Mouse (Mus musculus): ENCODE measurements around the gene Ptprn. TPM values are rescaled to one million over a fixed set of nuclear protein-coding genes. Genes with fewer than 3 reads are reported as not detected.
"Not testable (repeated sequence)": the region's sequence is repeated elsewhere in the genome, so short reads cannot be mapped to it uniquely, and the experiment has no call there.

Gene Ptprn
- total RNA-seq, 2 experiments from 2014 or later, result not detected

GRCm38 (mm10) chr1:75248041-75248772, 16.1 kb downstream of the Ptprn start:
- intact Hi-C loops (cut with DNase I), result no loop called here
- TF ChIP-seq CTCF (IDR thresholded peaks at IDR 0.05), result no peak
- DNase-seq, result peak; percentile 70
- peak overlapping the region; percentile 83 for H3K27ac ChIP-seq
- peak overlapping the region; percentile 33 for H3K4me3 ChIP-seq

- no peak for TF ChIP-seq CTCF (IDR thresholded peaks at IDR 0.05)
- DNase-seq, result peak; percentile 43
- Histone ChIP-seq H3K27ac (peak overlapping the region; percentile 83), H3K4me3 (peak overlapping the region; percentile 33)
- intact Hi-C loops (cut with DNase I), result no loop called here
These were observed 17.0 kb downstream of the Ptprn start for GRCm38 (mm10) chr1:75247071-75247930.

DNA sequence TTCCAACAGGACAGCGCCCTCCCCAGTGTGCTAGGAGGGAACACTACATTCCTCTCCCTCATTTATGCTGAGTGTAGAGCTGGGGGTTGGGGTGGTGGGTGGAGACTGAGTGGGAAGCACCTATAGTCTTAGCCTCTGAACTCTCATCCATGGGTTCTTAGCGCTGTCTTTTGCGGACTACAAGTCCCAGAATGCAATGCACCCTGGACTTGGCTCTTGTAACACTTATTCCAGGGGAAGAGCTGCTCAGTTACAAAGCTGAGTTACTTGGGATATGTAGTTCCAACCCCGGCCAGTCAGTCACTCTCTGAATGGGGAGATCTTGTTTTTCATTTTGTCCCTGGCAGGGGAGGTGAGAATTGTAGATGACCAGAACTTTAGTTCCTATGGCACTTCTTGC, 19.5 kb downstream of the Ptprn start:
- H3K27ac ChIP-seq, result no peak overlapping the region
- intact Hi-C loops (cut with DNase I), result no loop called here
- no peak overlapping the region for H3K4me3 ChIP-seq
- DNase-seq, result peak; percentile 52
- no peak for TF ChIP-seq CTCF (IDR thresholded peaks at IDR 0.05)

DNA sequence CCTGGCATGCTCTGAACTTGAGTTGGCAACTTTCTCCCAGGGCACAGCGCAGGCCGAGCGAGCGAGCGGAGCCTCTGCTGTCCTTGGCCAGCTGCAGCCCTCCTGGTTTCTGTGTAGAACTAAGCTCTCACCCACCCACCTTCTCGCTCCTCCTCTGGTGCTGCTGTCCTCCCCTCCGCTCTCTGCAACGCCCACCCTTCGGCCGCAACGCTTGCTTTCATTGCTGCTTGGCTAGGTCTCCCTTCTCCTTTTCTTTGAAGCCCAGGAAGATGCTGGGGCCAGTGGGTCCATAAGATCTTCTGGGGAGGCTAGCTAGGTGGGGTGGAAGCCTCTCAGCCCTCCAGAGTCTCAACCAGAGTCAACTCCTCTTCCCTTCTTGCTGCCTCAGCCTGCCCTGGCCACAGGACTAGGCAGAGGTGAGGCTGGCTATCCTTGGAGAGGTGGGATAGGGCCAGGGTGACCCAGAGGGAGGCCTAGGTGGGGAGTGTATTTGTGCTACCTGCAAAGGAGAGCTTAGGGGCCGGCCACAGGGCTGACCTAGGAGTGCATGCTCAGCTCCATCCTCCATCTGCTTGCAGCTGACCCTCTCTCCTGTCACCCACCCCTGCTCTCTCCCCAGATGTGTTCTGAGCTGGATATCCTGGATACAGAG, 20.0 kb downstream of the Ptprn start:
- intact Hi-C loops (cut with DNase I), result no loop called here
- no peak for DNase-seq
- Histone ChIP-seq H3K27ac (no peak overlapping the region), H3K4me3 (no peak overlapping the region)
- TF ChIP-seq CTCF (IDR thresholded peaks at IDR 0.05), result no peak

DNA sequence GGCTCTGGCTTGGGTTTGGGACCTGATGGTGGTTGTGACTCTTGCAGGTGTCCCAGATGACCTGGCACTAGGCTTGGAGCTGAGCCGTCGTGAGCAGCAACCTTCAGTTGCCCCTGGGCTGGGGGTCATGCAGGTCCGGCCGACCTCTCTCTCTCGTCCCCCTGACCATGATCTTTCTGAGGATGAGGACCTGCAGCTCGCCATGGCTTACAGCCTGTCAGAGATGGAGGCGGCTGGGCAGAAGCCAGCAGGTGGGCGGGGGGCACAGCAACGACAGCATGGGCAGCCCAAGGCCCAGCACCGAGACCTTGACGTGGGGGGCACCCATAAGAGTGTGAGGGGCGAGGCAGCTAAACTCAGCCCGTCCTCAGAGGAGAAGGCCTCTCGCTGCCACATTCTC, 20.9 kb downstream of the Ptprn start:
- intact Hi-C loops (cut with DNase I), result no loop called here
- no peak overlapping the region for H3K4me3 ChIP-seq
- H3K27ac ChIP-seq, result no peak overlapping the region
- TF ChIP-seq CTCF (IDR thresholded peaks at IDR 0.05), result no peak
- DNase-seq, result no peak

DNA sequence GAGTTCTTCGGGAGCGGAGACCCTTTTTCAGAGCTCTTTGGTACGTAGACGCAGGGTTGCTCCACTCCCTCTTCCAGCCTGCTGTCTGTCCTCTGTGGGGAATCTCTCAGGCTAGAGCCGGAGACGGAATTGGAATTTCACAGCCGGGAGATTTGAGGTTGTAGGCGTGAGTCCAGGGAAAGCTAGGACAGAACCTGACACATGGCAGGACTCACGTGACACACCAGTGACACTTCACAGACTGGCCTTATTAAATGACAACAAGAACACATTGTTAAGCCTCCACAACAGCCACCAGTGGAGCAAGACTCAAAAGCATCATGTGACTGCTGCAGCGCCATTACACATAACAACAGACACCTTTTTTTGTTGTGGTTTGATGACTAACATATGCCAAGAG, 24.7 kb downstream of the Ptprn start:
- intact Hi-C loops (cut with DNase I), result no loop called here

DNA sequence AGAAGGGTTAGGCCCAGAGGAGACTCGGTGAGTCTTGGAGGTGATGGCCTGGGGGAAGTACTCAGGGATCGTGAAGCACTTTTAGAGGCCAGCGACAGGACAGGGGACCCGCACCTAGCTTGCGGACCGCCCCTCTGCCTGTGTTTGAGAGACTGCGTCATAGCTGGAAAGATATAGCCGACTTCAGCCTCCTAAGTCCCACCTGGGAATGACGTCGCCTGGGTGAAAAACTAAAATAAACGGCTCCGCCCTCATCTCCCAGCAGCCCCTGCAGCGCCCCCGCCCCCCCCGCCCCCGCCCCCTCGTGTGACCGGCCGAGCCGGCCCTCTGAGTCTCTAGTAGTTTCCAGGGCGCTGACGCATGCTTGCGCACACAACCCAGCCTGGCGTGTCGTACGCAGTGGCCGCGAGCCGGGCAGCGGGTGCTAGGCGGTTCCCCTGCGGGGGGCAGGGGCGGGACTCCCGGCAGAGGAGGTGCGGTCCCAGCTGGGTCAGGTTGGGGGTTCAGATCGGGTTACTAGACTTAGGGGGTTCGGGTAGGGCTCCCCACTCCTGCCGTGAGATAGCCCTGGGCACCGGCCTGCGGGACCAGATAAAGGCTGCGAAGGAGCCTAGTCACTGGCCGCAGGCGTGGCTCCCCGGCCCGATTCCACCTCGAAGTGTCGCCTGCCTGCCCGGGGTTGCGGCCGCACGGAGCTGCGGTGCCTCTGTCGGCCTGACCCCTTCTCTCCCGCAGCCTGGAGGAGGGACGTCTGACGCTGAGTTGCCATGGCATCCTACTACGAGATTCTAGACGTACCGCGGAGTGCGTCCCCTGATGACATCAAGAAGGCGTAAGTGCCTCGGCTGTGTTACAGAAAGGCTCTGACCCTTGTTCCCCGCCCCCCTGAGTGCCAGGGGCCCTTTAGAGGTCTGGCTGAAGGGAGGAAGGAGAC, 27.9 kb downstream of the Ptprn start, which contains the start of gene Dnajb2:
Dnajb2 (plus strand) TSS at position 290 of the 934 bp plus-strand sequence.
- intact Hi-C loops (cut with DNase I), result loop anchor here (2.0 kb wide), 2 partner anchors 14 to 18 kb away; partner anchors contain the start of gene Tuba4a
- TF ChIP-seq CTCF (IDR thresholded peaks at IDR 0.05), result no peak
- peak within 1 kb of the TSS; percentile 98 for H3K4me3 ChIP-seq
- DNase-seq, result peak; percentile 96
- H3K27ac ChIP-seq, result peak within 1 kb of the TSS; percentile 100

More for the DNA sequence above, 24.7 kb downstream of the Ptprn start:
- Histone ChIP-seq H3K4me3 (no peak overlapping the region), H3K27ac (peak overlapping the region; percentile 38)
- no peak for TF ChIP-seq CTCF (IDR thresholded peaks at IDR 0.05)
- DNase-seq, result no peak

GRCm38 (mm10) chr1:75234606-75235005, 29.7 kb downstream of the Ptprn start:
- peak; percentile 85 for TF ChIP-seq CTCF (IDR thresholded peaks at IDR 0.05)
- intact Hi-C loops (cut with DNase I), result no loop called here
- DNase-seq, result peak; percentile 77
- H3K4me3 ChIP-seq, result peak overlapping the region; percentile 39
- peak overlapping the region; percentile 100 for H3K27ac ChIP-seq

DNA sequence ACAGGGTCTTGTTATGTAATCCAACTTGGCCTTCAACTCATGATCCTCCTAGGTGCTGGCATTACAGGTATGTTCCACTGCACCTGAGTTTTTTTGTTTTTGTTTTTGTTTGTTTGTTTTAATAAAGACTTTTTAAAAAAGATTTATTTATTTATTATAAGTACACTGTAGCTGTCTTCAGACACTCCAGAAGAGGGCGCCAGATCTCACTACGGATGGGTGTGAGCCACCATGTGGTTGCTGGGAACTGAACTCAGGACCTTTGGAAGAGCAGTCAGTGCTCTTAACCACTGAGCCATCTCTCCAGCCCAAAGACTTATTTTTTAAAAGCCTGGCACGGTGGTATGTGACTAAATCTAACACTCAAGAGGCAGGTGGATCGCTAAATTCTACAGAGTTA, 31.8 kb downstream of the Ptprn start:
- DNase-seq; H3K27ac ChIP-seq; H3K4me3 ChIP-seq; intact Hi-C loops (cut with DNase I): not testable (repeated sequence)
- TF ChIP-seq CTCF (IDR thresholded peaks at IDR 0.05), result peak; percentile 24; the same call in 1 of the 2 replicates

DNA sequence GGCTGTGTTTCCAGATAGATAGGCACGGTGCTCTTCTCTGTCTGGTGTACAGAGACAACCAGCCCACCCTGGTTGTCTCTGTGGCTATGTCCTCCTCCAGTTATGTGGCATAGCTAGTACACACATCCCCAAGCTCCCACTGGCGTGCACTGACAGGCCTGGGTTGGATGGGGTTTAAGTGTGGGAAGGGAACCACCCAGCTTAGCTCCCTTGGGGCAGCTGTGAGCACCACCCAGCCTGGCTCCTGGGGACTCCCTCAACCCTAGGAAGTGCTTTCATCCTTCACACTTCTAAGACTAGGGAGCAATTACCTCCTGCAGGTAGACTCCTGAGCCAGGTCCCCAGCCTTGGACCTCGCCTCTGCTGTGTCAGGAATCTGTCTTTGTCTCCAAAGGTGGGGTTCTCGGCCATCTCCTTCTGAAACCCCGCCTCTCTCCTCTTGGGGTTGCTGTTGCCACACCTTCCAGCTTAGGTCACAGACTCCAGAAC, 32.6 kb downstream of the Ptprn start, which contains the start of gene A630095N17Rik:
A630095N17Rik (minus strand) TSS at position 439 of the 489 bp plus-strand sequence.
- no peak for TF ChIP-seq CTCF (IDR thresholded peaks at IDR 0.05)
- intact Hi-C loops (cut with DNase I), result no loop called here
- DNase-seq, result no peak
- Histone ChIP-seq H3K4me3 (no peak within 1 kb of the TSS), H3K27ac (no peak within 1 kb of the TSS)

DNA sequence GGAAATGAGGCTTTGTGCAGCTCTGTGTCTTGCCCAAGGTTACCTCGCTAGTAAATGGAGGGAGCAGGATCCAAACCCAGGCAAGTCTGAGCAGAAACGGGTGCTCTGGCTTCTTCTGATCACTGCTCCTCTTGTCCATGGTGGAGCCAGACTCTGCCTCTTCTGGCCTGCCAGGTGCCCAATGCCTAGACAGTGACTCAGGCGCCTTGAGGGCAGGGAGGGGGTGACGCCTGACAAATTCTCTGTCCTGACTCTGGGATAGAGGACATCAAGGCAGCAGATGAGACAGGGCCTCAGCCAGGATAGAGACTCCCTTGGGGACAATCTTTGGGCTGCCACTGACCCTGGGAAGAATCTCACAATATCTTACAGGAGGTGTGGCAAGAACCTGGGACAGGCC, 33.1 kb downstream of the Ptprn start:
- Histone ChIP-seq H3K27ac (no peak overlapping the region), H3K4me3 (no peak overlapping the region)
- DNase-seq, result no peak
- intact Hi-C loops (cut with DNase I), result no loop called here
- no peak for TF ChIP-seq CTCF (IDR thresholded peaks at IDR 0.05)

Data from gastrocnemius, adult 2 months (tissue).